ENCODE assay signal across 12 mouse cellular contexts in the genomic region with DNA sequence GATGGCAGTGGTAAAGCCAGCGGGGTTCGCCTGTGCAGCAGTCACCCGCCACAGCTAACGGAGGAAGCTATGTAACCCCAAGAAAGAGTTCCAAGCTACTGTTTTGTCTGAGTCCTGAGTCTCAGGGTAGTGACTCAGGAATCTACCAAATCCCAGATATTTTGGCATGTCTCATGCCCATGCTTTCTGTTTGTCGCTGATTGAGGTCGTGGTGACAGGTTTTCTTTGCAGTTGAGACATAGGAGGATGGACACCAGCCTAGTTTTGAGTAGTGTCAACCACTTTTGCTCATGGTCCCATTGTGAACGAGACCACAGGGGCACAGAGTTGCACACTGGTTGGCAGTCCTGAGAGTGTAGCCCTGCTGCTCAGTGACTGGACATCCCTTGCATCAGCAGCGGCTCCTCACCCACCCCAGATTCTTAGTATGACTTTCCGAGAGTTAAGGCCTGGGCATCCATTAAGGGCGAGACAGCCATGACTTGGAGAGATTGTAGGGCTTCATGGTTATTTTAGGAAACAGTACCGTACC. TPM values are rescaled to one million over a fixed set of nuclear protein-coding genes. Genes with fewer than 3 reads are reported as not detected.
A peak's percentile ranks its signal among the peaks of the same experiment; 100 is the strongest.
DNase-seq lines count a peak whose midpoint lies in the region; ATAC-seq and TF ChIP-seq lines count a peak whose summit lies in the region.
"Had no signal": no experiment of that assay in that cellular context is flagged by ENCODE, and none has a peak within 500 bp of the region (broad histone marks: within the 10 kb centered on the region; RNA-seq: fewer than 3 reads in every experiment).

No protein-coding gene starts in this region.

- H3K9ac ChIP-seq in heart, embryonic 13.5 days = peak overlapping the region; percentile 67
- peak overlapping the region; percentile 23; the same call in 1 of the 2 replicates for H3K9ac ChIP-seq in lung, embryonic 15.5 days
- H3K9ac ChIP-seq in limb, embryonic 14.5 days (ENCODE audit: low read depth, low read length, severe bottlenecking) = peak overlapping the region; percentile 84
- H3K9ac ChIP-seq: midbrain, embryonic 15.5 days had no signal

- H3K4me2 ChIP-seq in heart, embryonic 13.5 days = peak overlapping the region; percentile 45
- H3K4me2 ChIP-seq in lung, embryonic 15.5 days = peak overlapping the region; percentile 46
- peak overlapping the region; percentile 45 for H3K4me2 ChIP-seq in limb, embryonic 14.5 days (replicated peaks; ENCODE audit: low read depth, low read length, severe bottlenecking)
- H3K4me2 ChIP-seq: midbrain, embryonic 15.5 days had no signal

- H3K36me3 ChIP-seq in heart, embryonic 13.5 days = peaks cover 31% of the 10 kb centered on the region
- peaks cover 9% of the 10 kb centered on the region; the same call in 1 of the 2 replicates for H3K36me3 ChIP-seq in lung, embryonic 15.5 days
- H3K36me3 ChIP-seq in embryonic facial prominence, embryonic 10.5 days (replicated peaks) = peaks cover 73% of the 10 kb centered on the region
- H3K36me3 ChIP-seq in limb, embryonic 14.5 days (ENCODE audit: control insufficient read depth, insufficient read depth, low read length) = peaks cover 62% of the 10 kb centered on the region

- no peaks in the 10 kb centered on the region for H3K27me3 ChIP-seq in heart, embryonic 13.5 days (replicated peaks)
- no peaks in the 10 kb centered on the region for H3K27me3 ChIP-seq in lung, embryonic 15.5 days
- H3K27me3 ChIP-seq in embryonic facial prominence, embryonic 10.5 days (replicated peaks; ENCODE audit: low read depth, poor library complexity, severe bottlenecking) = no peaks in the 10 kb centered on the region
- H3K27me3 ChIP-seq in limb, embryonic 14.5 days (ENCODE audit: control insufficient read depth, insufficient read depth, low read length) = no peaks in the 10 kb centered on the region
- H3K27me3 ChIP-seq: CH12.LX; midbrain, embryonic 15.5 days had no signal

- H3K4me3 ChIP-seq in heart, embryonic 13.5 days = peak overlapping the region; percentile 24
- H3K4me3 ChIP-seq in lung, embryonic 15.5 days = peak overlapping the region; percentile 22
- H3K4me3 ChIP-seq in embryonic facial prominence, embryonic 10.5 days = peak overlapping the region; percentile 35
- peak overlapping the region; percentile 45 for H3K4me3 ChIP-seq in limb, embryonic 14.5 days (replicated peaks; ENCODE audit: low read length)
- H3K4me3 ChIP-seq: midbrain, embryonic 15.5 days had no signal

- DNase-seq in heart, adult 11 months = no peak
- DNase-seq in lung, postnatal 10 days = no peak
- DNase-seq in embryonic facial prominence, embryonic 10.5 days (ENCODE audit: low spot score) = no peak
- no peak for DNase-seq in limb, embryonic 14.5 days (ENCODE audit: low spot score)
- no peak for DNase-seq in frontal cortex, postnatal 36 days (ENCODE audit: low spot score in 2 of 2)
- DNase-seq: adrenal gland, postnatal 36 days; cerebellum, adult 11 months; kidney, postnatal 10 days had no signal

- TF ChIP-seq POLR2A in limb, embryonic 14.5 days (IDR thresholded peaks at IDR 0.05; ENCODE audit: borderline replicate concordance, extremely low read depth, insufficient read depth, insufficient read length) = 0 out of 2 replicates have a peak, but pooled peaks have one; percentile 3

- H3K27ac ChIP-seq in heart, embryonic 13.5 days (replicated peaks) = peak overlapping the region; percentile 84
- H3K27ac ChIP-seq in lung, embryonic 15.5 days = peak overlapping the region; percentile 93
- peak overlapping the region; percentile 85 for H3K27ac ChIP-seq in embryonic facial prominence, embryonic 10.5 days (replicated peaks)
- peak overlapping the region; percentile 96 for H3K27ac ChIP-seq in limb, embryonic 14.5 days (replicated peaks; ENCODE audit: low read depth, low read length)
- H3K27ac ChIP-seq: midbrain, embryonic 15.5 days had no signal

- no peaks in the 10 kb centered on the region for H3K9me3 ChIP-seq in heart, embryonic 13.5 days
- H3K9me3 ChIP-seq in lung, embryonic 15.5 days = no peaks in the 10 kb centered on the region
- H3K9me3 ChIP-seq in embryonic facial prominence, embryonic 10.5 days = no peaks in the 10 kb centered on the region
- H3K9me3 ChIP-seq in limb, embryonic 14.5 days (ENCODE audit: control insufficient read depth, low read length) = no peaks in the 10 kb centered on the region
- H3K9me3 ChIP-seq: midbrain, embryonic 15.5 days had no signal

- 74% methylated on average over 11 of the region's 11 CpGs for WGBS in heart, embryonic 13.5 days
- 79% methylated on average over 11 of the region's 11 CpGs for WGBS in lung, embryonic 15.5 days
- 91% methylated on average over 11 of the region's 11 CpGs for WGBS in embryonic facial prominence, embryonic 10.5 days
- WGBS in limb, embryonic 14.5 days = 81% methylated on average over 11 of the region's 11 CpGs

- no peak for ATAC-seq in heart, embryonic 13.5 days (ENCODE audit: extremely low read depth, insufficient number of reproducible peaks, low FRiP score, low TSS enrichment)
- ATAC-seq in lung, embryonic 15.5 days (ENCODE audit: borderline replicate concordance, extremely low read depth, low FRiP score, low TSS enrichment) = no peak
- no peak for ATAC-seq in limb, embryonic 14.5 days (ENCODE audit: low FRiP score, low read depth)
- ATAC-seq: midbrain, embryonic 15.5 days had no signal

- H3K4me1 ChIP-seq in heart, embryonic 13.5 days = peaks cover 48% of the 10 kb centered on the region
- peaks cover 43% of the 10 kb centered on the region for H3K4me1 ChIP-seq in lung, embryonic 15.5 days
- peaks cover 46% of the 10 kb centered on the region for H3K4me1 ChIP-seq in embryonic facial prominence, embryonic 10.5 days
- peaks cover 19% of the 10 kb centered on the region for H3K4me1 ChIP-seq in limb, embryonic 14.5 days (ENCODE audit: control insufficient read depth, insufficient read depth, low read length)
- H3K4me1 ChIP-seq: midbrain, embryonic 15.5 days had no signal

RNA-seq across cellular contexts. Expression of a gene that starts 42.6 kb away (rescaled TPM):
- polyA plus RNA-seq in heart, embryonic 13.5 days (2015; fragmentation: Nextera tagmentation; extraction: Ambion mirVana) = 176 and 196 TPM in 2 replicates
- 252 and 256 TPM in 2 replicates for polyA plus RNA-seq in lung, embryonic 15.5 days (2015; fragmentation: Nextera tagmentation; extraction: Ambion mirVana)
- 372 TPM in 2 replicates for polyA plus RNA-seq in embryonic facial prominence, embryonic 10.5 days (2016; fragmentation: Nextera tagmentation; extraction: Ambion mirVana)
- polyA plus RNA-seq in limb, embryonic 14.5 days (2012; rRNA removed) = 119 and 152 TPM in 2 replicates
- polyA plus RNA-seq in limb, embryonic 14.5 days (2014; fragmentation: Nextera tagmentation; extraction: Ambion mirVana) = 281 and 303 TPM in 2 replicates

Comparison
In these comparisons a context has a peak if more than half of its experiments do, and no peak if none do; other contexts are left out.
1. H3K9ac ChIP-seq: peak in every context shown above with its lines; median percentile 84 in limb, embryonic 14.5 days; 67 in heart, embryonic 13.5 days; 23 in lung, embryonic 15.5 days.